Mouse (Mus musculus): ENCODE measurements at regions not wholly inside any gene's neighbourhood (a gene's known extent, or its start where the extent isn't known, plus 50 kb on each side); places are given as distances from the start of the nearest gene placed in this dataset.

- no peak for TF ChIP-seq CTCF (IDR thresholded peaks at IDR 0.05; ENCODE audit: low read depth, low read length)
- no peak for TF ChIP-seq GATA2 (IDR thresholded peaks at IDR 0.05; ENCODE audit: borderline replicate concordance, low read depth, low read length)
- no peak for TF ChIP-seq POLR2AphosphoS5 (IDR thresholded peaks at IDR 0.05; ENCODE audit: insufficient replicate concordance, low read depth, low read length)
These were observed 57.6 kb upstream of the Gm15446 start for GRCm38 (mm10) chr5:109865628-109866027.

Measured in G1E (cell line).